Mouse (Mus musculus): ENCODE measurements around the gene Slc12a9.

The Slc12a9 gene

GRCm38 (mm10) chr5:137333512-137334174 lies at the start of gene Slc12a9:
TSS of gene Slc12a9 (minus strand) at chr5:137333597.
- peak; percentile 96 for DNase-seq

- peak; percentile 75 for DNase-seq
Measured at GRCm38 (mm10) chr5:137381152-137381551, 47.8 kb upstream of the Slc12a9 start.

GRCm38 (mm10) chr5:137377603-137378002 lies 44.2 kb upstream of the Slc12a9 start:
- DNase-seq: peak; percentile 30

GRCm38 (mm10) chr5:137377176-137377575 lies 43.8 kb upstream of the Slc12a9 start:
- DNase-seq: peak; percentile 30

- peak; percentile 47 for DNase-seq
Measured at GRCm38 (mm10) chr5:137376722-137377121, 43.3 kb upstream of the Slc12a9 start.

- peak; percentile 66 for DNase-seq
Measured at GRCm38 (mm10) chr5:137376198-137376597, 42.8 kb upstream of the Slc12a9 start.

GRCm38 (mm10) chr5:137375627-137376026 lies 42.2 kb upstream of the Slc12a9 start:
- DNase-seq: peak; percentile 39

GRCm38 (mm10) chr5:137374521-137375080 lies 41.2 kb upstream of the Slc12a9 start:
- DNase-seq: no peak

GRCm38 (mm10) chr5:137373371-137373950 lies 40.1 kb upstream of the Slc12a9 start:
- DNase-seq: no peak

GRCm38 (mm10) chr5:137369665-137370064 lies 36.3 kb upstream of the Slc12a9 start:
- no peak for DNase-seq

- DNase-seq: no peak
Measured at GRCm38 (mm10) chr5:137358382-137358781, 25.0 kb upstream of the Slc12a9 start.

GRCm38 (mm10) chr5:137354091-137354490 lies 20.7 kb upstream of the Slc12a9 start:
- DNase-seq: no peak

GRCm38 (mm10) chr5:137352011-137352975 lies 18.9 kb upstream of the Slc12a9 start:
- DNase-seq: peak; percentile 38

- peak; percentile 10 for DNase-seq
Measured at GRCm38 (mm10) chr5:137351394-137351793, 18.0 kb upstream of the Slc12a9 start.

- no peak for DNase-seq
Measured at GRCm38 (mm10) chr5:137351058-137351380, 17.6 kb upstream of the Slc12a9 start.

- peak; percentile 7 for DNase-seq
Measured at GRCm38 (mm10) chr5:137350205-137351057, 17.0 kb upstream of the Slc12a9 start.

- DNase-seq: peak; percentile 93
Measured at GRCm38 (mm10) chr5:137349384-137350204, 16.2 kb upstream of the Slc12a9 start, which contains the start of gene Ephb4. TSS of gene Ephb4 (plus strand) at chr5:137350109.

GRCm38 (mm10) chr5:137348482-137349383 lies 15.3 kb upstream of the Slc12a9 start:
- peak; percentile 48 for DNase-seq

GRCm38 (mm10) chr5:137347856-137348255 lies 14.5 kb upstream of the Slc12a9 start:
- DNase-seq: no peak

- no peak for DNase-seq
Measured at GRCm38 (mm10) chr5:137346983-137347382, 13.6 kb upstream of the Slc12a9 start.

Data from retina, postnatal 1 day (tissue).